Mouse (Mus musculus) neural tube, embryonic 11.5 days (tissue): ENCODE measurements around the gene Efna3. TPM values are rescaled to one million over a fixed set of nuclear protein-coding genes. Genes with fewer than 3 reads are reported as not detected.

Source experiments
- ATAC-seq: fragments of 200-750 bp; cut with Nextera tagmentation; 2 replicates; pipeline ENCODE4 v1.8.0; 2017; ENCODE audit warnings: moderate number of reproducible peaks, mild to moderate bottlenecking, moderate TSS enrichment, moderate library complexity; ENCODE audit not compliant: insufficient read depth, low FRiP score, low TSS enrichment
- DNase-seq: peaks from one replicate; pipeline ENCODE4 v3.0.0-alpha.2; 2015; ENCODE audit warnings: low spot score
- H3K27ac ChIP-seq: fragments of 300-500 bp; sonication (generic); 2 replicates; pipeline ENCODE4 v1.5.1; 2014; ENCODE audit warnings: low read depth, mild to moderate bottlenecking, low read length
- H3K27me3 ChIP-seq: fragments of 300-500 bp; sonication (generic); 2 replicates; pipeline ENCODE4 v1.6.1; 2014; ENCODE audit warnings: mild to moderate bottlenecking, low read length, mixed read lengths; ENCODE audit not compliant: control insufficient read depth, insufficient read depth
- H3K36me3 ChIP-seq: fragments of 300-500 bp; sonication (generic); 2 replicates; pipeline ENCODE4 v1.6.1; 2014; ENCODE audit warnings: mild to moderate bottlenecking, low read length, moderate library complexity, mixed read lengths; ENCODE audit not compliant: control insufficient read depth, insufficient read depth
- H3K4me1 ChIP-seq: fragments of 300-500 bp; sonication (generic); 2 replicates; pipeline ENCODE4 v1.6.1; 2014; ENCODE audit warnings: low read length, mixed read lengths; ENCODE audit not compliant: control insufficient read depth, insufficient read depth
- H3K4me2 ChIP-seq: fragments of 300-500 bp; sonication (generic); 2 replicates; pipeline ENCODE4 v1.6.1; 2014; ENCODE audit warnings: low read depth, mild to moderate bottlenecking, moderate library complexity
- H3K4me3 ChIP-seq: fragments of 300-500 bp; sonication (generic); 2 replicates; pipeline ENCODE4 v1.5.1; 2014; ENCODE audit warnings: low read depth, low read length
- H3K9ac ChIP-seq: fragments of 300-500 bp; sonication (generic); 2 replicates; pipeline ENCODE4 v1.6.1; 2014; ENCODE audit warnings: mild to moderate bottlenecking, low read length
- H3K9me3 ChIP-seq: fragments of 300-500 bp; sonication (generic); 2 replicates; pipeline ENCODE4 v1.6.1; 2016; ENCODE audit warnings: low read length; ENCODE audit not compliant: control insufficient read depth
- WGBS: fragments of 180-500 bp; shearing (Covaris S2); extraction: QIAGEN DNeasy Blood & Tissue Kit; methylation state at CpG from one replicate; pipeline ENCODE4 v1.1.7; 2014; 5-methylcytosine and 5-hydroxymethylcytosine counted together
- polyA plus RNA-seq: library from polyadenylated mRNA; unstranded; fragments of >200 nt; fragmentation: Nextera tagmentation; extraction: Ambion mirVana; gene quantifications from 2 replicates; pipeline ENCODE4 v1.2.1, GENCODE M21; 2014

Efna3 gene
- polyA plus RNA-seq, 1 experiment from 2014 or later = 36.5 TPM

DNA sequence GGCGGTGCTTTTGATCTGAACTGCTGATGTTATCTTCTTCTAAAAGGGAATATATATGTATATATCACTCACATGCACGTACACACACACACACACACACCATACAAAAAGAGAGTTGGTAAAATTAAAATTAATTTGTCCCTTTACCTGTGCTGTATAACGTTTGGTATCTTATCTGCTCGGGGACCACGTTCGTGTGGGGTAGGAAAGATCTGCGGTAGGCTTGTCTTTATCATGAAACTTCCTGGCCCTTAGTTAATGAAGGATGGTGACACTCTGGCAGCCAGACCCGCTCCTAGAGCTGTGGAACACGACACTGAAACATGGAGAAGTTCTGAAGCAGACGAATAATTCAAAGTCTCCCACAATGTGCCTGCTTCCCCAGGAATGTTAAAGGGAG, 30.9 kb downstream of the Efna3 start:
- H3K9ac ChIP-seq = no peak overlapping the region
- H3K27me3 ChIP-seq = no peaks in the 10 kb centered on the region
- ATAC-seq (no peak), DNase-seq (no peak)
- H3K4me1 ChIP-seq = no peaks in the 10 kb centered on the region
- 84% methylated on average over 10 of the region's 10 CpGs for WGBS
- no peak overlapping the region for H3K4me2 ChIP-seq
- no peaks in the 10 kb centered on the region for H3K9me3 ChIP-seq
- no peaks in the 10 kb centered on the region for H3K36me3 ChIP-seq
- no peak overlapping the region for H3K27ac ChIP-seq
- H3K4me3 ChIP-seq = no peak overlapping the region

GRCm38 (mm10) chr3:89288503-89288928, 34.2 kb downstream of the Efna3 start:
- H3K36me3 ChIP-seq = no peaks in the 10 kb centered on the region
- H3K9me3 ChIP-seq = no peaks in the 10 kb centered on the region
- no peaks in the 10 kb centered on the region; the same call in 1 of the 2 replicates for H3K4me1 ChIP-seq
- no peak overlapping the region for H3K27ac ChIP-seq
- DNase-seq (no peak), ATAC-seq (no peak)
- WGBS = 52% methylated on average over 7 of the region's 7 CpGs
- no peak overlapping the region for H3K4me2 ChIP-seq
- H3K4me3 ChIP-seq = no peak overlapping the region
- H3K9ac ChIP-seq = no peak overlapping the region
- no peaks in the 10 kb centered on the region for H3K27me3 ChIP-seq

- Histone ChIP-seq H3K4me3 (no peak overlapping the region), H3K4me1 (no peaks in the 10 kb centered on the region; the same call in 1 of the 2 replicates), H3K9me3 (no peaks in the 10 kb centered on the region), H3K9ac (no peak overlapping the region), H3K36me3 (no peaks in the 10 kb centered on the region), H3K4me2 (no peak overlapping the region), H3K27ac (no peak overlapping the region), H3K27me3 (no peaks in the 10 kb centered on the region)
- DNase-seq (no peak), ATAC-seq (no peak)
- 61% methylated on average over 5 of the region's 5 CpGs for WGBS
Observed at GRCm38 (mm10) chr3:89287286-89287685, 35.5 kb downstream of the Efna3 start.

- Histone ChIP-seq H3K36me3 (no peaks in the 10 kb centered on the region), H3K4me2 (no peak overlapping the region), H3K4me1 (peaks cover under 1% of the 10 kb centered on the region), H3K27me3 (peaks cover 3% of the 10 kb centered on the region), H3K9me3 (no peaks in the 10 kb centered on the region), H3K27ac (no peak overlapping the region), H3K9ac (no peak overlapping the region), H3K4me3 (no peak overlapping the region)
- ATAC-seq (no peak), DNase-seq (no peak)
- 52% methylated on average over 2 of the region's 2 CpGs for WGBS
Observed at GRCm38 (mm10) chr3:89285526-89285925, 37.2 kb downstream of the Efna3 start.

GRCm38 (mm10) chr3:89284261-89284660, 38.5 kb downstream of the Efna3 start:
- Histone ChIP-seq H3K36me3 (no peaks in the 10 kb centered on the region), H3K4me1 (peaks cover 11% of the 10 kb centered on the region), H3K4me3 (no peak overlapping the region), H3K4me2 (no peak overlapping the region), H3K9me3 (no peaks in the 10 kb centered on the region), H3K27ac (no peak overlapping the region), H3K27me3 (peaks cover 12% of the 10 kb centered on the region), H3K9ac (no peak overlapping the region)
- 89% methylated on average over 3 of the region's 3 CpGs for WGBS
- DNase-seq = no peak
- no peak for ATAC-seq

GRCm38 (mm10) chr3:89282291-89282643, 40.5 kb downstream of the Efna3 start:
- Histone ChIP-seq H3K4me2 (no peak overlapping the region), H3K4me3 (no peak overlapping the region), H3K9me3 (no peaks in the 10 kb centered on the region), H3K36me3 (no peaks in the 10 kb centered on the region), H3K9ac (0 out of 2 replicates have a peak overlapping the region, but pooled peaks have one; percentile 18), H3K27me3 (peaks cover 26% of the 10 kb centered on the region), H3K4me1 (peaks cover 14% of the 10 kb centered on the region), H3K27ac (no peak overlapping the region)
- no peak for DNase-seq
- ATAC-seq = no peak
- WGBS = 31% methylated on average over 4 of the region's 4 CpGs

- WGBS = 11% methylated on average over 20 of the region's 20 CpGs
- Histone ChIP-seq H3K36me3 (no peaks in the 10 kb centered on the region), H3K9me3 (no peaks in the 10 kb centered on the region), H3K9ac (no peak overlapping the region; the same call in 1 of the 2 replicates), H3K4me3 (no peak overlapping the region), H3K27ac (no peak overlapping the region), H3K4me1 (peaks cover 14% of the 10 kb centered on the region), H3K27me3 (peaks cover 27% of the 10 kb centered on the region), H3K4me2 (peak overlapping the region; percentile 94)
- no peak for ATAC-seq
- peak; percentile 86 for DNase-seq
Observed at GRCm38 (mm10) chr3:89281579-89282290, 41.0 kb downstream of the Efna3 start.

- no peak within 1 kb of the TSS for H3K27ac ChIP-seq
- H3K36me3 ChIP-seq = no peaks in the 10 kb centered on the region
- H3K4me1 ChIP-seq = peaks cover 14% of the 10 kb centered on the region
- under 1% methylated on average over 52 of the region's 52 CpGs for WGBS
- no peaks in the 10 kb centered on the region for H3K9me3 ChIP-seq
- DNase-seq (peak; percentile 63), ATAC-seq (peak; percentile 31; the same call in 1 of the 2 replicates)
- H3K27me3 ChIP-seq = peaks cover 27% of the 10 kb centered on the region
- peak within 1 kb of the TSS; percentile 58 for H3K9ac ChIP-seq
- H3K4me3 ChIP-seq = peak within 1 kb of the TSS; percentile 41
- H3K4me2 ChIP-seq = peak within 1 kb of the TSS; percentile 94
Observed at GRCm38 (mm10) chr3:89280606-89281511, 41.9 kb downstream of the Efna3 start, which contains the start of gene Efna1. Gene Efna1 (minus strand): TSS chr3:89281142.
